23 mouse cellular contexts compared by ENCODE assay signal in the genomic region with DNA sequence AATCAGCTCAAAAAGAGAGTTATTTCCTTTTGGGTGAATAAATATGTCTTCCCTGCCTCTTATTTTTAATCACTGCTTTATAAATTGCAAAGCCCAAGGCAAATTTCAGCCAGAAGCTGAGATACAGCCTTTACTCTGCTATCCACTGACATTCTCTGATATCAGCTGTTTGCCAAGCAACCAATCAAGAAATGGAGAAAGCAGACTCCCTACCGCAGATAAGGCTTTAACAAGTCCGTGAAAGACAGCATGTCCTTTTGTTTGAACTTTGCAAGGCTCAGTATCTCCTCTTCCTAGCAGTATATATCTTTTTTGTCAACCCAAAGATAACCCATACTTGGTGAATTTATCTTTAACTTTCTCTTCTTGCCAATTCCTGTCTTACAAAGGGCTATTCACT.
"Had no signal": no experiment of that assay in that cellular context is flagged by ENCODE, and none has a peak within 500 bp of the region (broad histone marks: within the 10 kb centered on the region; RNA-seq: fewer than 3 reads in every experiment).

No protein-coding gene starts in this region.

- H3K36me3 ChIP-seq: hindbrain, embryonic 13.5 days; hindbrain, embryonic 15.5 days; limb, embryonic 15.5 days had no signal

- H3K9ac ChIP-seq: heart, embryonic 13.5 days; hindbrain, embryonic 13.5 days; hindbrain, embryonic 15.5 days; kidney, embryonic 15.5 days; limb, embryonic 13.5 days; limb, embryonic 15.5 days had no signal

- H3K4me2 ChIP-seq: heart, embryonic 11.5 days; heart, embryonic 13.5 days; hindbrain, embryonic 13.5 days; hindbrain, embryonic 15.5 days; kidney, embryonic 15.5 days; limb, embryonic 13.5 days; limb, embryonic 15.5 days had no signal

- DNase-seq: gastrocnemius, postnatal 14 days; gastrocnemius, postnatal 36 days; heart, adult 11 months; heart, adult 2 months; heart, postnatal 10 days; kidney, adult 11 months; kidney, adult 2 months; kidney, adult 9 months; kidney, postnatal 14 days; kidney, postnatal 36 days; layer of hippocampus, adult 9-11 months; layer of hippocampus, postnatal 36 days; left cerebral cortex, postnatal 4 days had no signal

- H3K4me1 ChIP-seq: kidney, embryonic 15.5 days; limb, embryonic 13.5 days; limb, embryonic 15.5 days had no signal

- H3K27ac ChIP-seq: heart, adult 2 months; heart, embryonic 13.5 days; hindbrain, embryonic 13.5 days; hindbrain, embryonic 15.5 days; hindbrain, postnatal 0 days; kidney, embryonic 15.5 days; kidney, postnatal 0 days; limb, embryonic 13.5 days; limb, embryonic 15.5 days had no signal

- H3K27me3 ChIP-seq: heart, embryonic 13.5 days; hindbrain, embryonic 13.5 days; hindbrain, embryonic 15.5 days; kidney, embryonic 15.5 days; limb, embryonic 13.5 days; limb, embryonic 15.5 days had no signal

- H3K9me3 ChIP-seq: heart, embryonic 13.5 days; hindbrain, embryonic 13.5 days; hindbrain, embryonic 15.5 days; kidney, embryonic 15.5 days; limb, embryonic 13.5 days; limb, embryonic 15.5 days had no signal

- ATAC-seq: hindbrain, postnatal 0 days; intestine, embryonic 16.5 days had no signal

- H3K4me3 ChIP-seq: heart, adult 2 months; heart, embryonic 13.5 days; hindbrain, embryonic 13.5 days; hindbrain, embryonic 15.5 days; kidney, embryonic 15.5 days; limb, embryonic 13.5 days; limb, embryonic 15.5 days had no signal
